Comparison of ENCODE assay signal across 1 mouse cellular context in the genomic region with DNA sequence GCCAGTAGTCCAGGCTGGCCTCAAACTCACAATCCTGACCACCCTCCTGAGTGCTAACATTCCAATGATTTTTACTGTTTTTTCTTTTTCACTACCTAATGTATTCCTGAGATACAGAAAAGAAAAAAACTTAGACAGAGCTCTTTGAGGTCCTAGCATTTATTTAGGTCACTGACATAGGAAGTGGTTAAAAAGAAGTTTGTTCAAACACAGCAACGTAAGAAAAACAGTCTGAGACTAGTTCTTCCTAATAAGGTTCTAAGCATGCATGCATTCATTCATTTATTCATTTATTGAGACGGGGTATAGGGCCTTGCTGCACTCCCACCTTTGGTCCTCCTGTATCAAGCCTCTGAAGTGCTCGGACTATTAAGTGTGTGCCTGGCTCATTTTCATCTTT.
TF ChIP-seq lines count a peak whose summit lies in the region.

No protein-coding gene starts in this region.

TF ChIP-seq in MEL, 35 proteins besides CTCF, POLR2A, EP300 and RAD21 (continued from another document):
- TF ChIP-seq MAX (IDR thresholded peaks at IDR 0.05; ENCODE audit: low read length) = no peak
